Mouse (Mus musculus): ENCODE results near the gene Slc24a5. TPM values are rescaled to one million over a fixed set of nuclear protein-coding genes. Genes with fewer than 3 reads are reported as not detected.

Slc24a5 gene
- 0.62 and 0.73 TPM in 2 replicates for polyA plus RNA-seq (2015; fragmentation: Nextera tagmentation; extraction: Ambion mirVana)

DNA sequence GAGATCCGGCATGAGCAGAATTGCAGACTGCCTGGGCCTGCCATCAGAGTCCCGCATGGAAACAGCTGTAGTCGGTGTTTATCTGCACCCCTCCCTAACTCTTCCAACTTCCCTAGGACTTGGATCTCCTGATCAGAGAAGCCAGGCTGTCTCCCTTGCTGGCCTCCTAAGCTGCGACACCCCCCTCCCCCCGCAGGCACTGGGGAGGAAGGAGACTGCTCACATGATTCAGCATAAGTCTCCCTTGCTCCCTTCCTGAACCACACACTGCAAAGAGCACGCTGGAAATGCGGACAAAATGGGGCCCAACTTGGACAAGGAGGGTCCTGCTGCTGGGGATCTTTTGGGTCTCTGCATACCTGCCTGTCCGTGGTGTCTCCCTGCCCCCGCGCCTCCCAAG, at the start of gene Slc24a5:
Gene Slc24a5 (plus strand): TSS at position 231 of the 400 bp plus-strand sequence.
- WGBS, result 54% methylated on average over 10 of the region's 10 CpGs
- Histone ChIP-seq H3K9ac (ENCODE audit: low read length) (no peak within 1 kb of the TSS), H3K36me3 (ENCODE audit: control insufficient read depth, insufficient read depth, low read length) (no peaks in the 10 kb centered on the region), H3K9me3 (ENCODE audit: control insufficient read depth, low read length) (no peaks in the 10 kb centered on the region), H3K4me3 (ENCODE audit: low read depth, low read length) (no peak within 1 kb of the TSS), H3K4me2 (replicated peaks; ENCODE audit: low read depth) (no peak within 1 kb of the TSS), H3K27me3 (ENCODE audit: control insufficient read depth, insufficient read depth, low read length) (no peaks in the 10 kb centered on the region), H3K27ac (replicated peaks) (no peak within 1 kb of the TSS), H3K4me1 (replicated peaks; ENCODE audit: control insufficient read depth, insufficient read depth) (no peaks in the 10 kb centered on the region)
- DNase-seq (ENCODE audit: low spot score), result no peak
- ATAC-seq (ENCODE audit: low FRiP score, low TSS enrichment), result no peak
- TF ChIP-seq EP300 (optimal IDR thresholded peaks at IDR 0.05), result no peak
- no peak for TF ChIP-seq CTCF (IDR thresholded peaks at IDR 0.05; ENCODE audit: low read depth)

DNA sequence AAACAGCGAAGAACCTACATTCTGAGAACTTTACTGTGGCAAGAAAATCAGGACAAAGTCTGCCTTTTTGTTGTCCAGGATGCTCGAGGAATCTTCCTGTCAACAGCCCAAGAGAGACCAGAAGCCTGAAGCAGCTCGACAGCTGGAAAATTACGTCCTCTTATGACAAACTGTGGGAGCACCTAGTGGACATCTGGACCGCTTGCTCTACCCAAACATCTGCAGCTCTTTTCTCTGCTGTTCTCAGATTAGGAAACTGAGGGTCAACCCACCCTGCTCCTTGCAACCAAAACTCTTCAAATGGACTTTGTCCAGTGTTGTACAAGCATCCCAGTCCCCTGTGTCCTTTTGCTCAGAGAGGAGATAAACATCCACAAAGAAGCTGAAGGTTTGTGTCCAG, 43.5 kb upstream of the Slc24a5 start:
- DNase-seq (ENCODE audit: low spot score) (no peak), ATAC-seq (ENCODE audit: low FRiP score, low TSS enrichment) (no peak)
- Histone ChIP-seq H3K4me1 (replicated peaks; ENCODE audit: control insufficient read depth, insufficient read depth) (no peaks in the 10 kb centered on the region), H3K4me2 (replicated peaks; ENCODE audit: low read depth) (no peak overlapping the region), H3K36me3 (ENCODE audit: control insufficient read depth, insufficient read depth, low read length) (no peaks in the 10 kb centered on the region), H3K4me3 (ENCODE audit: low read depth, low read length) (no peak overlapping the region), H3K27me3 (ENCODE audit: control insufficient read depth, insufficient read depth, low read length) (no peaks in the 10 kb centered on the region), H3K27ac (replicated peaks) (no peak overlapping the region), H3K9ac (ENCODE audit: low read length) (no peak overlapping the region), H3K9me3 (ENCODE audit: control insufficient read depth, low read length) (no peaks in the 10 kb centered on the region)
- peak; percentile 25; the same call in 1 of the 2 replicates for TF ChIP-seq CTCF (IDR thresholded peaks at IDR 0.05; ENCODE audit: low read depth)
- no peak for TF ChIP-seq EP300 (optimal IDR thresholded peaks at IDR 0.05)
- WGBS, result 49% methylated on average over 5 of the region's 5 CpGs

DNA sequence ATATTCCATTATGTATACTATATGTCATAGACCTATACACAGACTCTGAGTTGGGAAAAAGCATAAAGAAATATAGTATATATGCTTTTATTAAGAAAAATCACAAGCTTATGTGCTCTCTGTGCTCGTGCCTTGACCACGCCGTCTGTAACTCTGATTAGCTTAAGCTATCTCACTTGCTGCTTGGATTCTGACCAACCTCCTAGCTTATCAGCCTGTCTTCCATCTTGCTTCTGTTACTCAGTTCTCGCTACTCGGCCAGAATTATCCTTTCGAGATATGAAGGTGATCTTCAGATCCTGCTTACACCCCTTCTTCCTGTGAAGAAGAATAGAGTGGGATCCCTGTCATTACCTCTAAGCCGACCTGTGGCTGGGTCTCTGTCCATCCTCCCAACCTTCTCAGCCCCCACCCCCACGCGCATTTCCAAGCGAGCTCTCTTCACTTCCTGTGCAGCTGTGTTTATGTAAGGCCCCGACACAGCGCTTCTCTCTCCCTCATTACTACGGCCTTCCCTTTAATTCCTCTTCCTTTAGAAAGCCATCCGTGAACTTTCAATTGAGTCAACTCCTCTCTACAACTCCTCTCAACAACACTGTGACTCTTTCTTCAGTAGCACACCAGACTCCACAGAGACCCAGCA, 41.4 kb upstream of the Slc24a5 start:
- 0 out of 2 replicates have a peak overlapping the region, but pooled peaks have one; percentile 6 for H3K4me2 ChIP-seq (replicated peaks; ENCODE audit: low read depth)
- 39% methylated on average over 14 of the region's 14 CpGs for WGBS
- no peak overlapping the region for H3K27ac ChIP-seq (replicated peaks)

DNA sequence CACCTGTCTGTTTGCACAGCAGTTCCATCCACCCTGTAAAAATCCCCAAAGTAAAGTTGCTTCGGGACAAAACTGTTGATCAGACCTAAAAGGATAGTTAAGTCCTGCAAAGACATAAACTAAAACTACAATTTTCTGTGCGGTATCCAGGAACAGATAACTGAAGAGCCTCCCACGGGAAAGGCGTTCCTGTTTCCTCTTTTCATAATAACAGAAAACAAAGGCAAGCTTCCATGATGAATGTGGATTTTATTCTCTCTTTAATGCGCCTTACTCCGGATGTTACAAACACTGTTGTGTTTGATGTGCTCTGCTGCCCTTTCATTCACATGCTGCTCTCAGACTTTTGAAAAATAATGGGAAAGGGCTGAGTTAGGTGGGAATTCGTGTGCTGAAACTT, 37.3 kb upstream of the Slc24a5 start:
- H3K4me3 ChIP-seq (ENCODE audit: low read depth, low read length), result no peak overlapping the region
- no peaks in the 10 kb centered on the region for H3K36me3 ChIP-seq (ENCODE audit: control insufficient read depth, insufficient read depth, low read length)
- H3K9ac ChIP-seq (ENCODE audit: low read length), result no peak overlapping the region
- no peak overlapping the region for H3K4me2 ChIP-seq (replicated peaks; ENCODE audit: low read depth)
- H3K27me3 ChIP-seq (ENCODE audit: control insufficient read depth, insufficient read depth, low read length), result no peaks in the 10 kb centered on the region
- no peaks in the 10 kb centered on the region for H3K9me3 ChIP-seq (ENCODE audit: control insufficient read depth, low read length)
- ATAC-seq (ENCODE audit: low FRiP score, low TSS enrichment) (no peak), DNase-seq (ENCODE audit: low spot score) (no peak)
- H3K4me1 ChIP-seq (replicated peaks; ENCODE audit: control insufficient read depth, insufficient read depth), result no peaks in the 10 kb centered on the region
- no peak overlapping the region for H3K27ac ChIP-seq (replicated peaks)
- 55% methylated on average over 7 of the region's 7 CpGs for WGBS
- no peak for TF ChIP-seq CTCF (IDR thresholded peaks at IDR 0.05; ENCODE audit: low read depth)
- TF ChIP-seq EP300 (optimal IDR thresholded peaks at IDR 0.05), result no peak

More for the DNA sequence above, 41.4 kb upstream of the Slc24a5 start:
- no peak overlapping the region for H3K9ac ChIP-seq (ENCODE audit: low read length)
- ATAC-seq (ENCODE audit: low FRiP score, low TSS enrichment), result no peak
- no peaks in the 10 kb centered on the region for H3K4me1 ChIP-seq (replicated peaks; ENCODE audit: control insufficient read depth, insufficient read depth)
- H3K9me3 ChIP-seq (ENCODE audit: control insufficient read depth, low read length), result no peaks in the 10 kb centered on the region
- TF ChIP-seq CTCF (IDR thresholded peaks at IDR 0.05; ENCODE audit: low read depth) (no peak), EP300 (optimal IDR thresholded peaks at IDR 0.05) (no peak)
- H3K27me3 ChIP-seq (ENCODE audit: control insufficient read depth, insufficient read depth, low read length), result no peaks in the 10 kb centered on the region
- H3K4me3 ChIP-seq (ENCODE audit: low read depth, low read length), result no peak overlapping the region
- no peaks in the 10 kb centered on the region for H3K36me3 ChIP-seq (ENCODE audit: control insufficient read depth, insufficient read depth, low read length)
- DNase-seq (ENCODE audit: low spot score), result no peak

DNA sequence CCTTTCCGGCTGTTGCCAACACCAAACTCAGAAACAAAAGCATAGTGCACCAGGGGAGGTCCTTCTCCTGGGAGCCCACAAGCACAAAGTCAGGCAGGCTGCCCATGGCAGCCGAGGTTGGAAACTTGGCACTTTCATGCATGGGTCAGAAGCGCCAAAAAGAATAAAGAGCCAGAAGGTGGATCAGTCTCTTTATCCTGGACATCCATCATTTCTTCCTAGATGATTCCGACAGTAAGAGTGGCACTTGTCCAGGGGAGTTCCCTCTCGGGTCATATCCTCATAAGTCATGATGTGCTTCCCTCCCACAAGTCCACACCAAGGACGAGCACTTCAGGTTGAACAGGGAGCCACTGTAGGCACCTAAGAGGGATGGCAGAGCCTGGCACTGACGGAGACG, 36.8 kb upstream of the Slc24a5 start:
- H3K4me1 ChIP-seq (replicated peaks; ENCODE audit: control insufficient read depth, insufficient read depth), result no peaks in the 10 kb centered on the region

DNA sequence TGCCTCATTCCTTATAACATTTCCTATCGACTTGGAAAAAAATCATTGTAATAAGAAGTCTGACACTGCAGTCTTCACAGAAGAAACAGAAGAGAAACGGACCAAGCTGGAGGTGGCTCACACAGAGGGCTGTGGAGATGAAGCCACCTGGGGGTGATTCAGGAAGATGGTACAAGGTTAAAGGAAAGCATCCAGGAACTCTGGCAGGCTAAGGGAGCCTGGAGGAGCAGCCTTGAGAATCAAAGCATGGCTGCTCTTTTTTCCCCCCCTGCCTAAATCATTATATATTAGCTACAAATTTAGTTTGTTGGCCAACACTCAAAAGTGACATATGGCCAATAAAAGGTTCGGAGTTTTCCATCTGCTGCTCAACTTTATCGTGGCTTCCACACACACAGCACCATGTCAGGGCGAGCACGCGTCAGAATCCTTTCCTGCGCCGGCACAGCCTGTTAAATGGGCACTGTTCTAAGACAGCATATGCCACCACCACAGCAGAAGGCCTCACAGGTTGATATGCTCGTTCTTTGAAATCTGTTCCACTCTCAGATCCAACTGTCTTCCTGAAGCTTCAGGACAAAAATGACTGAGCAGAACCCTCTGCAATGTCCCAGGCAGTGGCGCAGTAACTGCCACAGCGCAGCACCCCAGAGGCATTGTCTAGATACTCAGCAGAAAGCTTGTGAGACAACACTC, 36.2 kb upstream of the Slc24a5 start:
- Histone ChIP-seq H3K36me3 (ENCODE audit: control insufficient read depth, insufficient read depth, low read length) (no peaks in the 10 kb centered on the region), H3K4me3 (ENCODE audit: low read depth, low read length) (no peak overlapping the region), H3K27me3 (ENCODE audit: control insufficient read depth, insufficient read depth, low read length) (no peaks in the 10 kb centered on the region), H3K4me2 (replicated peaks; ENCODE audit: low read depth) (no peak overlapping the region), H3K9ac (ENCODE audit: low read length) (no peak overlapping the region), H3K4me1 (replicated peaks; ENCODE audit: control insufficient read depth, insufficient read depth) (no peaks in the 10 kb centered on the region), H3K9me3 (ENCODE audit: control insufficient read depth, low read length) (no peaks in the 10 kb centered on the region), H3K27ac (replicated peaks) (no peak overlapping the region)
- 72% methylated on average over 12 of the region's 12 CpGs for WGBS
- DNase-seq (ENCODE audit: low spot score), result no peak
- no peak for ATAC-seq (ENCODE audit: low FRiP score, low TSS enrichment)
- TF ChIP-seq CTCF (IDR thresholded peaks at IDR 0.05; ENCODE audit: low read depth), result no peak
- no peak for TF ChIP-seq EP300 (optimal IDR thresholded peaks at IDR 0.05)

More for the DNA sequence above, 36.8 kb upstream of the Slc24a5 start:
- Histone ChIP-seq H3K9ac (ENCODE audit: low read length) (no peak overlapping the region), H3K4me3 (ENCODE audit: low read depth, low read length) (no peak overlapping the region), H3K36me3 (ENCODE audit: control insufficient read depth, insufficient read depth, low read length) (no peaks in the 10 kb centered on the region), H3K9me3 (ENCODE audit: control insufficient read depth, low read length) (no peaks in the 10 kb centered on the region), H3K27ac (replicated peaks) (no peak overlapping the region), H3K27me3 (ENCODE audit: control insufficient read depth, insufficient read depth, low read length) (no peaks in the 10 kb centered on the region), H3K4me2 (replicated peaks; ENCODE audit: low read depth) (no peak overlapping the region)
- TF ChIP-seq EP300 (optimal IDR thresholded peaks at IDR 0.05) (no peak), CTCF (IDR thresholded peaks at IDR 0.05; ENCODE audit: low read depth) (no peak)
- DNase-seq (ENCODE audit: low spot score) (no peak), ATAC-seq (ENCODE audit: low FRiP score, low TSS enrichment) (no peak)
- WGBS, result 63% methylated on average over 8 of the region's 8 CpGs
